8 mouse cellular contexts compared by ENCODE assay signal in genomic region chr14:47188475-47188847, GRCm38 (mm10). TPM values are rescaled to one million over a fixed set of nuclear protein-coding genes. Genes with fewer than 3 reads are reported as not detected.
DNase-seq lines count a peak whose midpoint lies in the region; ATAC-seq and TF ChIP-seq lines count a peak whose summit lies in the region.

No protein-coding gene starts in this region.

- H3K9ac ChIP-seq in forebrain, embryonic 14.5 days (ENCODE audit: low read length), result peak overlapping the region; percentile 61; the same call in 1 of the 2 replicates
- H3K9ac ChIP-seq in liver, embryonic 15.5 days, result peak overlapping the region; percentile 75

- H3K27ac ChIP-seq in gastrocnemius, adult 2 months, result peak overlapping the region; percentile 94
- no peak overlapping the region for H3K27ac ChIP-seq in forebrain, embryonic 14.5 days (ENCODE audit: low read depth, low read length)
- H3K27ac ChIP-seq in liver, embryonic 15.5 days (replicated peaks), result no peak overlapping the region

- ATAC-seq in CD4-positive, CD25-positive, alpha-beta regulatory T cell, adult 4 months, result peak; percentile 9
- peak; percentile 57 for ATAC-seq in forebrain, embryonic 14.5 days
- no peak for ATAC-seq in liver, embryonic 15.5 days (ENCODE audit: insufficient read depth)

- no peak for TF ChIP-seq CTCF in gastrocnemius, adult 2 months (IDR thresholded peaks at IDR 0.05)

- peaks cover 4% of the 10 kb centered on the region; the same call in 1 of the 2 replicates for H3K4me1 ChIP-seq in forebrain, embryonic 14.5 days (ENCODE audit: control insufficient read depth, insufficient read depth, low read length)
- peaks cover 34% of the 10 kb centered on the region for H3K4me1 ChIP-seq in liver, embryonic 15.5 days (replicated peaks)

- H3K9me3 ChIP-seq in forebrain, embryonic 14.5 days (replicated peaks; ENCODE audit: control insufficient read depth, low read length), result no peaks in the 10 kb centered on the region
- no peaks in the 10 kb centered on the region for H3K9me3 ChIP-seq in liver, embryonic 15.5 days (replicated peaks)

- H3K4me2 ChIP-seq in forebrain, embryonic 14.5 days (ENCODE audit: low read length), result peak overlapping the region; percentile 99
- H3K4me2 ChIP-seq in liver, embryonic 15.5 days, result peak overlapping the region; percentile 92

- H3K27me3 ChIP-seq in forebrain, embryonic 14.5 days (replicated peaks; ENCODE audit: control insufficient read depth, insufficient read depth, low read length), result peaks cover 12% of the 10 kb centered on the region
- peaks cover 20% of the 10 kb centered on the region for H3K27me3 ChIP-seq in liver, embryonic 15.5 days

- under 1% methylated on average over 16 of the region's 16 CpGs for WGBS in forebrain, embryonic 14.5 days
- 3% methylated on average over 16 of the region's 16 CpGs for WGBS in liver, embryonic 15.5 days (ENCODE audit: insufficient replicate concordance)

- H3K36me3 ChIP-seq in forebrain, embryonic 14.5 days (ENCODE audit: control insufficient read depth, insufficient read depth, low read length), result no peaks in the 10 kb centered on the region
- no peaks in the 10 kb centered on the region for H3K36me3 ChIP-seq in liver, embryonic 15.5 days (replicated peaks)

- DNase-seq in gastrocnemius, adult 2 months, result peak; percentile 16
- DNase-seq in gastrocnemius, postnatal 14 days, result no peak
- DNase-seq in forebrain, embryonic 14.5 days (ENCODE audit: low spot score), result no peak
- no peak for DNase-seq in left cerebral cortex, adult 18-20 months (ENCODE audit: low spot score in 2 of 2)
- DNase-seq in cerebellum, adult 9-10 months, result no peak
- no peak for DNase-seq in spleen, postnatal 10 days (ENCODE audit: low spot score in 2 of 2)

- intact Hi-C loops in gastrocnemius, adult 2 months (cut with DNase I), result loop anchor here (5.0 to 10.0 kb wide), 3 partner anchors 44 to 306 kb away; partner anchors contain the start of gene Samd4
- intact Hi-C loops in gastrocnemius, postnatal 14 days (cut with DNase I; ENCODE audit: low total_unique reads), result no loop called here

- H3K4me3 ChIP-seq in gastrocnemius, adult 2 months, result peak overlapping the region; percentile 95
- H3K4me3 ChIP-seq in forebrain, embryonic 14.5 days (ENCODE audit: low read depth, low read length), result peak overlapping the region; percentile 67
- peak overlapping the region; percentile 70 for H3K4me3 ChIP-seq in liver, embryonic 15.5 days (replicated peaks)

RNA-seq across cellular contexts. Expression of gene Gch1, which starts 0.8 kb away (rescaled TPM):
- 1 to 10 TPM; 2.3 to 3.0 TPM for total RNA-seq in gastrocnemius, adult 2 months (2021)
- total RNA-seq in gastrocnemius, postnatal 14 days (2021), result 1 to 10 TPM; 1.7 to 1.8 TPM
- 1 to 10 TPM; 1.5 to 2.2 TPM for polyA plus RNA-seq in CD4-positive, CD25-positive, alpha-beta regulatory T cell, adult 4 months (2017; shearing (Covaris generic))
- 2.0 TPM in 2 replicates for polyA plus RNA-seq in forebrain, embryonic 14.5 days (2014; fragmentation: Nextera tagmentation; extraction: Ambion mirVana)
- polyA plus RNA-seq in liver, embryonic 15.5 days (2015; fragmentation: Nextera tagmentation; extraction: Ambion mirVana), result 4.5 and 4.9 TPM in 2 replicates
- under 1 TPM; 0.80 to 0.91 TPM for total RNA-seq in left cerebral cortex, adult 18-20 months (2021)
